Mouse (Mus musculus) intestine, embryonic 14.5 days (tissue): ENCODE measurements around the gene Tns1. TPM values are rescaled to one million over a fixed set of nuclear protein-coding genes. Genes with fewer than 3 reads are reported as not detected.

Experiments
- ATAC-seq: fragments of 200-750 bp; cut with Nextera tagmentation; replicated peaks from 2 replicates; pipeline ENCODE4 v1.8.0; 2017; ENCODE audit warnings: low read depth, moderate number of reproducible peaks, moderate TSS enrichment, moderate library complexity; ENCODE audit not compliant: low FRiP score, low TSS enrichment
- DNase-seq: peaks from one replicate; pipeline ENCODE4 v3.0.0-alpha.2; 2018; ENCODE audit warnings: low spot score
- H3K27ac ChIP-seq: fragments of 300-500 bp; sonication (generic); 2 replicates; pipeline ENCODE4 v1.5.1; 2014; ENCODE audit warnings: low read depth, mild to moderate bottlenecking, control low read depth
- H3K27me3 ChIP-seq: fragments of 300-500 bp; sonication (generic); replicated peaks from 2 replicates; pipeline ENCODE4 v1.6.1; 2014; ENCODE audit warnings: low read length, control low read depth; ENCODE audit not compliant: control insufficient read depth, insufficient read depth
- H3K36me3 ChIP-seq: fragments of 300-500 bp; sonication (generic); 2 replicates; pipeline ENCODE4 v1.6.1; 2014; ENCODE audit warnings: low read length, control low read depth; ENCODE audit not compliant: control insufficient read depth, insufficient read depth
- H3K4me1 ChIP-seq: fragments of 300-500 bp; sonication (generic); replicated peaks from 2 replicates; pipeline ENCODE4 v1.6.1; 2014; ENCODE audit warnings: low read length, control low read depth, mixed read lengths; ENCODE audit not compliant: control insufficient read depth, insufficient read depth
- H3K4me2 ChIP-seq: fragments of 300-500 bp; sonication (generic); 2 replicates; pipeline ENCODE4 v1.6.1; 2014; ENCODE audit warnings: low read length
- H3K4me3 ChIP-seq: fragments of 300-500 bp; sonication (generic); 2 replicates; pipeline ENCODE4 v1.5.1; 2014; ENCODE audit warnings: low read depth, low read length, control low read depth, mixed read lengths
- H3K9ac ChIP-seq: fragments of 300-500 bp; sonication (generic); 2 replicates; pipeline ENCODE4 v1.6.1; 2014; ENCODE audit warnings: mild to moderate bottlenecking, low read length
- H3K9me3 ChIP-seq: fragments of 300-500 bp; sonication (generic); 2 replicates; pipeline ENCODE4 v1.6.1; 2016; ENCODE audit warnings: low read length, control low read depth; ENCODE audit not compliant: control insufficient read depth
- WGBS: fragments of 180-500 bp; shearing (Covaris S2); extraction: QIAGEN DNeasy Blood & Tissue Kit; methylation state at CpG from one replicate; pipeline ENCODE4 v1.1.7; 2014; 5-methylcytosine and 5-hydroxymethylcytosine counted together
- polyA plus RNA-seq: library from polyadenylated mRNA; unstranded; fragments of >200 nt; fragmentation: Nextera tagmentation; extraction: Ambion mirVana; gene quantifications from 2 replicates; pipeline ENCODE4 v1.2.1, GENCODE M21; 2014

The Tns1 gene
- polyA plus RNA-seq, 1 experiment from 2014 or later, result 28.7 TPM

DNA sequence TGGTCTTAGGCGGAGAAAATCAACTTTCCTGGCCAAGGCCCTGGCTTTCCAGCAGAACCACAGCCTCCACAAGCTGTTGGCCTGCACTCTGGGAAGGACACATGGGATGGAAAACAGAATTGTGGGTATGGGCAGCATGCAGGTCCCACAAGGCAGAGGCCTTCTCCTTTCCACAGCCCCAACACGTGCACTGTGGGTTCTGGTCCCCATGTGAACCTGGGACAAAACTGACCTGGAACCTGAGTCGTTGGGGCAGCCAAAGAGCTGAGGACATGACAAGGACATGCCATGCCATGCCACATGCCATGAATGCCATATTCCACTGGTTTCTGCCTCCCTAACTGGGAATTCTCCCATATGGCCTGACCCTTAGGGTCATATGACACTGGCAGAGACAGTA, 263.8 kb downstream of the Tns1 start:
- no peaks in the 10 kb centered on the region for H3K9me3 ChIP-seq
- H3K27ac ChIP-seq, result no peak overlapping the region
- WGBS, result 80% methylated on average over 3 of the region's 3 CpGs
- no peak overlapping the region for H3K9ac ChIP-seq
- ATAC-seq (no peak), DNase-seq (no peak)
- H3K4me1 ChIP-seq, result peaks cover 6% of the 10 kb centered on the region
- H3K4me2 ChIP-seq, result no peak overlapping the region
- H3K4me3 ChIP-seq, result no peak overlapping the region
- H3K27me3 ChIP-seq, result no peaks in the 10 kb centered on the region
- no peaks in the 10 kb centered on the region for H3K36me3 ChIP-seq

Other genes starting within 250 kb of the Tns1 start
- gene Rufy4, start 1.1 kb upstream of the Tns1 start, polyA plus RNA-seq, result 0.08 and 0.42 TPM in 2 replicates
- 0.15 and 0.19 TPM in 2 replicates for gene Cxcr2, start 29.5 kb upstream of the Tns1 start, polyA plus RNA-seq
- gene Cxcr1, start 70.2 kb upstream of the Tns1 start, polyA plus RNA-seq, result not detected in 2 replicates
- 436 and 457 TPM in 2 replicates for gene Arpc2, start 111.6 kb upstream of the Tns1 start, polyA plus RNA-seq
- gene Gpbar1, start 154.1 kb upstream of the Tns1 start, polyA plus RNA-seq, result 9.1 and 10.7 TPM in 2 replicates
- 252 and 269 TPM in 2 replicates for gene Aamp, start 160.3 kb upstream of the Tns1 start, polyA plus RNA-seq
- gene Pnkd, start 160.5 kb upstream of the Tns1 start, polyA plus RNA-seq, result 139 and 142 TPM in 2 replicates
- 36.4 and 42.6 TPM in 2 replicates for gene Tmbim1, start 181.2 kb upstream of the Tns1 start, polyA plus RNA-seq
- gene Catip, start 237.7 kb upstream of the Tns1 start, polyA plus RNA-seq, result 0.60 and 0.82 TPM in 2 replicates